Mouse (Mus musculus) E14TG2a.4 (cell line): Measurements from ENCODE around the gene Ncaph.

Experiments
- CTCF ChIP-seq: conservative IDR thresholded peaks from 2 replicates; pipeline ENCODE4 v1.5.1; 2014; ENCODE audit warnings: low read length
- POU5F1 ChIP-seq: IDR thresholded peaks from 2 replicates; pipeline ENCODE4 v1.6.1; 2014; ENCODE audit warnings: low read length, borderline replicate concordance

GRCm38 (mm10) chr2:127128926-127129325, 4.8 kb downstream of the Ncaph start:
- TF ChIP-seq CTCF = no peak
- TF ChIP-seq POU5F1 = no peak
